Mouse (Mus musculus): ENCODE data around the gene Cpm. TPM values are rescaled to one million over a fixed set of nuclear protein-coding genes. Genes with fewer than 3 reads are reported as not detected.
"Not testable (repeated sequence)": the region's sequence is repeated elsewhere in the genome, so short reads cannot be mapped to it uniquely, and the experiment has no call there.

Cpm gene
- polyA plus RNA-seq, 1 experiment from 2014 or later, result 32.8 TPM

DNA sequence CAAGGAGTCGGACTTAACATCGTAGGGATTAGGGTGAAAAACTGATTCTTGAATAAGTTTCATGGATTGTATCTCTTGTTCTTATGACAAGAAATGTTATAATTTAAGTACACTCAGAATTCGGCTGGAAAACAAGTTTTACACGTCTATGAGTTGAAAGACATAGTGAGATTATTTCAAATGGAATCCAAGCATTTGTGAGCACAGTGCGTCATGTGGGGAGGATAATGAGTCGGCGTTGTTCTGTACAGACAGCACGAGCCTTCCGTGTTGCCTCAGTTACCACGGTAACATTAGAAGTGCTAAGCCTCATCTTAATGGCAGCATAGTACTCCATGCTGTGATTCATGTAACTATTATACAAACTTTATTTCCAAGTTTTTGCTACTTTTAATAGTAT lies 42.0 kb upstream of the Cpm start:
- H3K4me2 ChIP-seq (replicated peaks; ENCODE audit: low read depth), result no peak overlapping the region
- H3K9me3 ChIP-seq (ENCODE audit: control insufficient read depth), result no peaks in the 10 kb centered on the region
- TF ChIP-seq CTCF (IDR thresholded peaks at IDR 0.05; ENCODE audit: low read depth), result no peak
- no peak overlapping the region for H3K9ac ChIP-seq (ENCODE audit: low read depth, low read length)
- WGBS, result 89% methylated on average over 10 of the region's 10 CpGs
- no peaks in the 10 kb centered on the region for H3K27me3 ChIP-seq (replicated peaks; ENCODE audit: control insufficient read depth, insufficient read depth, low read length)
- no peak overlapping the region for H3K4me3 ChIP-seq (ENCODE audit: low read depth, low read length)
- H3K36me3 ChIP-seq (ENCODE audit: control insufficient read depth, insufficient read depth), result no peaks in the 10 kb centered on the region
- ATAC-seq, result no peak
- no peaks in the 10 kb centered on the region for H3K4me1 ChIP-seq (replicated peaks; ENCODE audit: control insufficient read depth, insufficient read depth, low read length)
- H3K27ac ChIP-seq (ENCODE audit: low read depth, low read length), result no peak overlapping the region

DNA sequence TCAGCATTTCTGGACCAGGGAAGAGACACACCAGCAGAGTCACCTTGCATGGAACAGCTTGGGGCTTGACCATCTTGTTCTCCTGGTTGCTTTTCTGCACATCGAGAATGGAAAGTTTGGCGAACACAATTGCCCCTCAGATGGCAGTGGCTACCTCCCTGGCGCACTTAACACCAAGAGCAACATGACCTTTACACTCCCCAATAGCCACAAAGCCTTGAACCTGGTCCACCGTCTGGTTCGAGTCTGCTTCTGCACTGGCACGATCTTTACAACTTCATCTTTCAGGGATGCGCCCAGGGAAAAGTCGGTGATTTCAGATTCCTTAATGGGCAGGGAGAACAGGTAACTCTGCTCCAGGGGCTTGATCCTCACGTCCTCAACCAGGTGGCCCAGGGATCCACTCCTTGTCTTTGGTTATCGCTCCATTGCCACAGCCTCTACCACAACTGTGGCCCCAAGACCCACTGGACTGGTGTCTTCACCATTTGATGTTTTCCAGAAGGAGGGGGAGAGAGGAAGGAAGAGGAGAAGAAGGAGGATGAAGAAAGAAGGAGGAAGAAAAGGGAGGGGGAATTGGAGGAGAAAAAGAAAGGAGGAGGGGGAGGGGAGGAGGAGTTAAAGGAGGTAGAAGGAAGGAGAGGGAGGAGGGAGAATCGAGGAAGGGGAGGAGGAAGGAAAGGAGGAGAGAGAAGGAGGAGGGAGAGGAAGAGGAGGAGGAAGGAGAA lies 40.7 kb upstream of the Cpm start:
- H3K9ac ChIP-seq (ENCODE audit: low read depth, low read length); H3K4me1 ChIP-seq (replicated peaks; ENCODE audit: control insufficient read depth, insufficient read depth, low read length); H3K4me2 ChIP-seq (replicated peaks; ENCODE audit: low read depth); ATAC-seq; H3K27me3 ChIP-seq (replicated peaks; ENCODE audit: control insufficient read depth, insufficient read depth, low read length); H3K9me3 ChIP-seq (ENCODE audit: control insufficient read depth); H3K36me3 ChIP-seq (ENCODE audit: control insufficient read depth, insufficient read depth); H3K4me3 ChIP-seq (ENCODE audit: low read depth, low read length); H3K27ac ChIP-seq (ENCODE audit: low read depth, low read length): not testable (repeated sequence)
- WGBS, result 81% methylated on average over 11 of the region's 11 CpGs

DNA sequence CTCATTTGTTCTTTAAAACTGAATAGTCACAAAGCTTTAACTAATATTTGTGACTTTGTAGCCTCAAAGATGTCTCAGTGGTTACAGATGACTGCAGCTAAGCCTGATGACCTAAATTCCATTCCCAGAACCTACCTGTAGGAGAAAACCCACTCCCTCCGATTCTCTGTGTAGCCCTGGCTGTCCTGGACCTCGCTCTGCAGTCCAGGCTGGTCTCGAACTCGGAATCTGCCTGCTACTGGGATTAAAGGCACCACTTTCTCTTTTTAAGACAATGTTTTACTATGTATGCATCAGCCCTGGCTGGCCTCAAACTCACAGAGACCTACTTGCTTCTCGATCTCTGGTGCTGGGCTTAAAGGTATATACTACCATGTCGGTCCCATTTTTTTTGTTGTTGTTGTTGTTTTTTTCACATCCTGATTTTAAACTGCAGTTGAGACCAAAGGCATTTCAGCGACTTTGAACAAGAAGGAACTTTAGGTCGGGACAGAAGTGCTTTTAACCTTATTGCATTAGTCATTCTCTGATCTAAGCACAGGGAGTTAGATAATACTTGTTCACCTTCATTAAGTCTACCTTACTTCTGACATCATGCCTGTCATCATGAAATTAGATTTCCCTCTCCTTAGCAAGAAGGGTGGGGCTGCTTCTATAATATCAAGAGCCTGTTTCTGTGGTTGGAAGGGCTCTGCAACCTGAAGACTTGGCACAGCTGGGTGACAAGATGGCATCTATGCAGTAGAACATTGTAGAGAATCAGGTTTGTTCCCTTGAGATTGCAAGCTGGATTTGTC lies 40.0 kb upstream of the Cpm start:
- no peak for TF ChIP-seq CTCF (IDR thresholded peaks at IDR 0.05; ENCODE audit: low read depth)
- ATAC-seq, result no peak

DNA sequence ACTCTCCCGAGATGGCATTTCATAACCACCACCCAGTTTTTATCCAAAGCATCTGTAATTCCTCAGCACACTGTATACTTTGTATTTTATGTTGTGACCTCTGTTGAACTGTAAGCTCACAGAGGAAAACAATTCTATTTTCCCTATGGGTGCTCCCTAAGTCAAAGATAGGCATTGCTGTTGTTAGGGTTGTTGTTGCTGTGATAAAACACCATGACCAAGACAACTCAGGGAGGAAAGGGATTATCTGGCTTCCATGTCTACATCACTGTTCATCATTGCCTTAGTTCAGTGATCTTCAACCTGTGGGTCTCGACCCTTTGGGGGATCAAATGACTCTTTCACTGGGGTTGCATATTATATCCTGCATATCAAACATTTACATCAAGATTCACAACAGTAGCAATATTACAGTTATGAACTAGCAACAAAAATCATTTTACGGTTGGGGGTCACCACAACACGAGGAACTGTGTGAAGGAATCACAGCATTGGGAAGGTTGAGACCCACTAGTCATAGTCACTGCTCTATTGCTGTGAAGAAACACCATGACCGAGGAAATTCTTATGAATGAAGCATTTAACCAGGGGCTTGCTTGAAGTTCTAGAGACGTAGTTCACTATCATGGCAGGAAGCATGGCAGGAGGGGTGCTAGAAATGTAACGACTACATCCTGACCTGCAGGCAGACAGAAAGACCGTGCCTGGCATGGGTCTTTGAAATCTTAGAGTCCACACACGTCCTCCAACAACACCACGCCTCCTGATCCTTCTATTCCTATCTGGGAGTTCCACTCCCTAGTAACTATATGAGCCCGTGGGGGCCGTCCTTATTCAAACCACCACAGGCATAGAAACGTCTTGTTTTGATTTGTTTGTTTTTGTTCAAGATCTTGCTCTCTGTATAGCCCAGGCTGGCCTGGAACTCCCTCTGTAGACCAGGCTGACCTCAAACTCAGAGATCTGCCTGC lies 38.7 kb upstream of the Cpm start:
- no peaks in the 10 kb centered on the region for H3K4me1 ChIP-seq (replicated peaks; ENCODE audit: control insufficient read depth, insufficient read depth, low read length)
- TF ChIP-seq CTCF (IDR thresholded peaks at IDR 0.05; ENCODE audit: low read depth), result no peak
- 80% methylated on average over 13 of the region's 13 CpGs for WGBS
- no peak overlapping the region for H3K4me3 ChIP-seq (ENCODE audit: low read depth, low read length)
- H3K36me3 ChIP-seq (ENCODE audit: control insufficient read depth, insufficient read depth), result no peaks in the 10 kb centered on the region
- H3K9me3 ChIP-seq (ENCODE audit: control insufficient read depth), result no peaks in the 10 kb centered on the region
- no peak overlapping the region for H3K9ac ChIP-seq (ENCODE audit: low read depth, low read length)
- H3K4me2 ChIP-seq (replicated peaks; ENCODE audit: low read depth), result no peak overlapping the region
- no peaks in the 10 kb centered on the region for H3K27me3 ChIP-seq (replicated peaks; ENCODE audit: control insufficient read depth, insufficient read depth, low read length)
- no peak overlapping the region for H3K27ac ChIP-seq (ENCODE audit: low read depth, low read length)
- ATAC-seq, result no peak

More for the DNA sequence above, 40.0 kb upstream of the Cpm start:
- WGBS, result 82% methylated on average over 8 of the region's 8 CpGs
- Histone ChIP-seq H3K4me2 (replicated peaks; ENCODE audit: low read depth) (no peak overlapping the region), H3K4me3 (ENCODE audit: low read depth, low read length) (no peak overlapping the region), H3K4me1 (replicated peaks; ENCODE audit: control insufficient read depth, insufficient read depth, low read length) (no peaks in the 10 kb centered on the region), H3K36me3 (ENCODE audit: control insufficient read depth, insufficient read depth) (no peaks in the 10 kb centered on the region), H3K9ac (ENCODE audit: low read depth, low read length) (no peak overlapping the region), H3K27me3 (replicated peaks; ENCODE audit: control insufficient read depth, insufficient read depth, low read length) (no peaks in the 10 kb centered on the region), H3K9me3 (ENCODE audit: control insufficient read depth) (no peaks in the 10 kb centered on the region), H3K27ac (ENCODE audit: low read depth, low read length) (no peak overlapping the region)

DNA sequence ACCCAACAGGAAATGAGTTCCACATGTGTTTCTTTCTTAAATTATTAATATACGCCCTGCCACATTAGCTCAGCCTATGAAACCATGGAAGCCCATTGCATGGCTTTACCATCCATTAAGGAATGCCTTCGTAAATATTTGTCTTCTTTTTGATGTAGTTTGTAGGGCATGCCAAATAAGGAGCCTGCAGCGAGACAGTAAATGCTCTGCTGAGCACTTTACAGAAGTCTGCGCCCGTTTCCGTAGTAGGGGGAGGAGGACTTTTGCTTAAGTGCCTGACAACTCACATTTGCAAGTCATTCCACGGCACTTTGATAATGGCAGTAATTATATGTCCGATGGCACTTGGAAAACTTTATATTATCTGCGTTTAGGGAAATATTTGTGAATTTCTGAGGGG lies 37.5 kb upstream of the Cpm start:
- Histone ChIP-seq H3K4me3 (ENCODE audit: low read depth, low read length) (no peak overlapping the region), H3K9ac (ENCODE audit: low read depth, low read length) (no peak overlapping the region), H3K4me1 (replicated peaks; ENCODE audit: control insufficient read depth, insufficient read depth, low read length) (no peaks in the 10 kb centered on the region), H3K36me3 (ENCODE audit: control insufficient read depth, insufficient read depth) (no peaks in the 10 kb centered on the region), H3K27ac (ENCODE audit: low read depth, low read length) (no peak overlapping the region), H3K27me3 (replicated peaks; ENCODE audit: control insufficient read depth, insufficient read depth, low read length) (no peaks in the 10 kb centered on the region), H3K4me2 (replicated peaks; ENCODE audit: low read depth) (no peak overlapping the region), H3K9me3 (ENCODE audit: control insufficient read depth) (no peaks in the 10 kb centered on the region)
- ATAC-seq, result no peak
- WGBS, result 50% methylated on average over 9 of the region's 9 CpGs
- TF ChIP-seq CTCF (IDR thresholded peaks at IDR 0.05; ENCODE audit: low read depth), result no peak

Data from intestine, postnatal 0 days (tissue).